Mouse (Mus musculus) thymus, postnatal 10 days (tissue): ENCODE data around the gene Smad5.
A peak's percentile ranks its signal among the peaks of the same experiment; 100 is the strongest.

Experiments
- DNase-seq, 2 experiments: peaks; one replicate each; pipeline ENCODE4 v3.0.0; 2021; ENCODE audit warnings: low spot score in 2 of 2

Smad5 gene

GRCm38 (mm10) chr13:56702469-56703221 is at the start of gene Smad5:
TSS of gene Smad5 (plus strand) at chr13:56703010.
- peak; percentile 54 to 68 for DNase-seq

GRCm38 (mm10) chr13:56654176-56654575 is 48.6 kb upstream of the Smad5 start:
- no peak for DNase-seq

- peak; percentile 53 to 82 for DNase-seq
These were observed 44.8 kb upstream of the Smad5 start for GRCm38 (mm10) chr13:56657946-56658512.

GRCm38 (mm10) chr13:56658931-56659330 is 43.9 kb upstream of the Smad5 start:
- no peak for DNase-seq

GRCm38 (mm10) chr13:56661914-56662621 is 40.7 kb upstream of the Smad5 start:
- no peak for DNase-seq

GRCm38 (mm10) chr13:56664256-56665170 is 38.3 kb upstream of the Smad5 start:
- peak; percentile 18 to 33 for DNase-seq

GRCm38 (mm10) chr13:56671206-56671605 is 31.6 kb upstream of the Smad5 start:
- DNase-seq: no peak

GRCm38 (mm10) chr13:56677731-56678130 is 25.1 kb upstream of the Smad5 start:
- DNase-seq: no peak

- no peak for DNase-seq
These were observed 24.5 kb upstream of the Smad5 start for GRCm38 (mm10) chr13:56678188-56678787.

GRCm38 (mm10) chr13:56678826-56679504 is 23.8 kb upstream of the Smad5 start:
- no peak for DNase-seq

GRCm38 (mm10) chr13:56681924-56682323 is 20.9 kb upstream of the Smad5 start:
- no peak for DNase-seq

- no peak for DNase-seq
These were observed 20.5 kb upstream of the Smad5 start for GRCm38 (mm10) chr13:56682326-56682725.

- DNase-seq: no peak
These were observed 19.5 kb upstream of the Smad5 start for GRCm38 (mm10) chr13:56683306-56683705.

GRCm38 (mm10) chr13:56692011-56692410 is 10.8 kb upstream of the Smad5 start:
- peak; percentile 23 to 25 for DNase-seq

- no peak for DNase-seq
These were observed 10.2 kb upstream of the Smad5 start for GRCm38 (mm10) chr13:56692644-56693043.

- DNase-seq: no peak
These were observed 7.1 kb upstream of the Smad5 start for GRCm38 (mm10) chr13:56695701-56696100.

GRCm38 (mm10) chr13:56696699-56697098 is 6.1 kb upstream of the Smad5 start:
- DNase-seq: no peak

- no peak for DNase-seq
These were observed 5.6 kb upstream of the Smad5 start for GRCm38 (mm10) chr13:56697171-56697570.

GRCm38 (mm10) chr13:56698391-56698790 is 4.4 kb upstream of the Smad5 start:
- peak in 1 of 2 experiments; percentile 24 for DNase-seq

GRCm38 (mm10) chr13:56699370-56699769 is 3.4 kb upstream of the Smad5 start:
- DNase-seq: no peak

GRCm38 (mm10) chr13:56700981-56701380 is 1.8 kb upstream of the Smad5 start:
- no peak for DNase-seq
